Mouse (Mus musculus): ENCODE results near the gene Alcam.

GRCm38 (mm10) chr16:52405272-52405671, 48.6 kb downstream of the Alcam start:
- TF ChIP-seq CTCF (IDR thresholded peaks at IDR 0.05; ENCODE audit: low read depth) (no peak), EP300 (IDR thresholded peaks at IDR 0.05; ENCODE audit: low read depth) (no peak)
